Mouse (Mus musculus) heart, postnatal 14 days (tissue): ENCODE data around the gene Wipi1. TPM values are rescaled to one million over a fixed set of nuclear protein-coding genes. Genes with fewer than 3 reads are reported as not detected.
"Not testable (repeated sequence)": the region's sequence is repeated elsewhere in the genome, so short reads cannot be mapped to it uniquely, and the experiment has no call there.

ENCODE experiments used
- DNase-seq, 2 experiments: peaks; one replicate each; pipeline ENCODE4 v3.0.0; 2021 to 2022
- intact Hi-C: fragments of 180-260 bp; cut with DNase I; formaldehyde crosslinking; loops from one replicate; pipeline ENCODE4 v1.15.1; 2025
- long read RNA-seq, 2 experiments: library from polyadenylated mRNA; stranded (forward); transcript quantifications; one replicate each; pipeline ENCODE4 v2.0.0; 2021
- total RNA-seq, 2 experiments: library from RNA; stranded (reverse); gene quantifications; 2 replicates each; pipeline ENCODE4 v1.2.3; 2021

Gene Wipi1
- total RNA-seq, result 100 to 1,000 TPM in 1 of 2 experiments, 10 to 100 TPM in 1; 98.4 to 101 TPM
- long read RNA-seq, experiment 1, transcript Wipi1-201 (12 exons, 3,338 nt), result minor isoform, 5 of 70 reads
- long read RNA-seq, experiment 1, transcript Wipi1-202 (13 exons, 2,050 nt), result major isoform, 57 of 70 reads
- long read RNA-seq, experiment 1, partial matches to known transcripts, result 3 of 70 reads
- long read RNA-seq, experiment 1, other reads (novel, unspliced or antisense), result 5 of 70 reads
- long read RNA-seq, experiment 2, transcript Wipi1-202 (13 exons, 2,050 nt), result major isoform, 39 of 53 reads
- long read RNA-seq, experiment 2, transcript Wipi1-201 (12 exons, 3,338 nt), result minor isoform, 7 of 53 reads
- long read RNA-seq, experiment 2, partial matches to known transcripts, result 1 of 53 reads
- long read RNA-seq, experiment 2, other reads (novel, unspliced or antisense), result 6 of 53 reads

- intact Hi-C loops, result no loop called here
Observed at GRCm38 (mm10) chr11:109611303-109612149, at the start of gene Wipi1. Gene Wipi1 (minus strand): TSS chr11:109611967.

DNA sequence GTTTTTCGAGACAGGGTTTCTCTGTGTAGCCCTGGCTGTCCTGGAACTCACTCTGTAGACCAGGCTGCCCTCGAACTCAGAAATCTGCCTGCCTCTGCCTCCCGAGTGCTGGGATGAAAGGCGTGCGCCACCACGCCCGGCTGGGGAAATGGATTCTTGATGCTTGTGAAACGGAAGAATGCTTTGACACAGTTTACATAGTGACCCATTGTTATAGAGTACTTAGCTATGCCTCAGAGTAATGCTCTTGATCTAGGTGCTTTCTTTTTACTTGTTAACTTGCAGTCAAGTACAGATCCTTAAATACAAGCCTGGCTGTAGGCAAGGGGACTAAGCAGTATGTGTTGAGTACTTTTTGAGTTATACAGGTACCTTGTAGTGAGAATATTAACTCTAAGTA lies 48.8 kb upstream of the Wipi1 start:
- intact Hi-C loops, DNase-seq: not testable (repeated sequence)

More at GRCm38 (mm10) chr11:109611303-109612149, at the start of gene Wipi1:
- peak; percentile 98 to 99 for DNase-seq

GRCm38 (mm10) chr11:109656232-109656631 lies 44.5 kb upstream of the Wipi1 start:
- no peak for DNase-seq
- intact Hi-C loops, result no loop called here

DNA sequence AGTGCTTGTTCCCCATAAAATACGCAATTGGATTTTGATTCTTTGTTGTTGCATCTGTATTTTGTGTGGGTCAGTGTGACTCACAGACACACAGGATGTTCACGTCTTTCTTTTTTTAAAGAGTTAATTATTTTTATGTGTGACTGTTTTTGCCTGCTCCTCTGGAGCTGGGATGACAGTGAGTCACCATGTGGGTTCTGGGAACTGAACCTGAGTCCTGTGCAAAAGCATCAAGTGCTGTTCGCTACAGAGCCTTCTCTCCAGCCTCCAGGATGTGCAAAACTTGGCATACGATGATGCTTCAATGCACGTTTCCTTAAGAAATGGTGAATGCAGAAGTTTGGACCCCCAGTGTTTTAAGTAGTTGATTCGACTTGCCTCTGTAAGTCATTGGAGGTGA lies 42.8 kb upstream of the Wipi1 start:
- intact Hi-C loops, result no loop called here
- DNase-seq, result no peak

- intact Hi-C loops, result loop anchor here (2.0 kb wide), 1 partner anchor 14 kb away; no protein-coding TSS in a partner anchor
- DNase-seq, result no peak
Observed at GRCm38 (mm10) chr11:109653201-109653600, 41.4 kb upstream of the Wipi1 start.

DNA sequence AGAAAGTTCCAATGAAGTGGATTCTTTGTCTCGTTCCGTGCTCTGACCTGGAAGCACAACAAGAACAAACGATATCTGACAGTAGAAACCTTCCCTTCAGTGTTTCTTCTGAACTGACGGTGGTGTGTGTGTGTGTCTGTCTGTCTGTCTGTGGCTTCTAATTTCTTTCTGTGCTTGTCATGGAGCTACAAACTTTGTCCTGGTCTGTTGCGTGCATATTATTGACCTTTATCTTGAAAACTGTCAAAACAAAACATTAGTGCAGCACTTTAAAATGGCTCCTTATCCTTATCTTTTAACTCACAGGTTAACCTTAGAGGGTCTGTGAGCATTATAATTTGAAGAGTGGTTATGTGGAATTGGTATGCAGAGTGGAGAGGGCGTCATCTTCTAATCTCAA lies 40.7 kb upstream of the Wipi1 start:
- DNase-seq, result no peak
- intact Hi-C loops, result loop anchor here (2.0 kb wide), 1 partner anchor 14 kb away; no protein-coding TSS in a partner anchor

DNA sequence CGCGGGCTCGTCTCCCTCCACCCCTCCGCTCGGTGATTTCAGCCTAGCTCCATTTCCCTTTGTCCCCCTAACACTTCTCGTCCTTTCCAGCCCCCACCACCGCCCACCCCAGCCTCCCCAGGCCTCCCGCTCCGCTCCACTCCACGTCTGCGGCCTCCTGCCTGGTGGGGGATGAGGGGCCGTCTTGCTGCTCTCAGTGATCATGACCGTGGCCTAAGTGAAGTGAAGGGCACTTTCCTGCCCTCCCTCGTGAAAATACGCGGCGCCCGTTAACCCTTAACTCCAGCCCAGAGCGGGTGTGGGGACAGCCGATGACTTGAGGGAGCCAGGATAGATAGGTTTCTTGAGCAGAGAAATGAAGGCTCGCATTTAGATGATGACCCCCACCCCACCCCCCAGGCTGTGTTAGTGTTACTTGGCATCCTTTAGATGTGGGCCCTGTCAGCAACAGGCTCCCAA lies 39.8 kb upstream of the Wipi1 start:
- DNase-seq, result peak; percentile 44 to 46
- intact Hi-C loops, result loop anchor here (2.0 kb wide), 1 partner anchor 15 kb away; no protein-coding TSS in a partner anchor

DNA sequence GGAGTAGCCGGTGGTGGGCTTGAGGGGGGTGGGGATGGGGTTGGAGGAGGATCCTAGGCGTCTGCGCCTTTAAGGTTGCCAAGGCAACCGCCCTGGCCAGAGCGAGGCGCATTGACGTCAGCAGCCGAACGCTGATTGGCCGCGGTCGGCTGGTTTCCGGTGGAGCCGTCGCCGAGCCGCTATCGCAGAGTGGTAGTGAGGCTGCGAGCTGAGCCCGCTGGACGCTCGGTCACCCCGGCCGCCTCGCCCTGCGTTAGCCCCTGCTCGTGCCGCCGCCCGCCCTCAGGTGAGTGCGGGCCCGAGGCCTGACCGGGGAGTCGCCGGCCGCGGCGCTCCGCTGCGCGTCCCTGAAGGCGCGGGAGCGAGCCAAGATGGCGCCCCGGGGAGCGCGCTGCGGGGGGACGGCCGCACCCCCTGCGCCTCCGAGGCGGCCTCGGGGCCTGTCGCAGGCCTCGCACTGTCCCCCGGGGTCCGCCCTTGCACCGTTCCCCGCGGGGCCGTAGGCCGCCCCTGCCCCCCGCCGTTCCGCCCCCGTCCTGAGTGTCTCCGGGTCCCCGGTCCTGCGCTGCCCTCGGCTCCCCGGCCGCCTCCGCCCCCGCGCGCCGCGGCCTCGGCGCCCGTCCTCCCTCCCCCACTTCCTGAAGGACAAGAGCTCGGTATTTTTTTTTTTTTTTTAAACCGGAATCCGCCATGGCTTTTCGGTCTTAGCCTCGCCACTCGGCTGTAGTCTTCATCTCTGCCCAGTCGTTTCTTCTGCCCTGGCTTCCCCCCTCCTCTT lies 39.2 kb upstream of the Wipi1 start:
- DNase-seq, result peak; percentile 92 to 95
- intact Hi-C loops, result no loop called here

DNA sequence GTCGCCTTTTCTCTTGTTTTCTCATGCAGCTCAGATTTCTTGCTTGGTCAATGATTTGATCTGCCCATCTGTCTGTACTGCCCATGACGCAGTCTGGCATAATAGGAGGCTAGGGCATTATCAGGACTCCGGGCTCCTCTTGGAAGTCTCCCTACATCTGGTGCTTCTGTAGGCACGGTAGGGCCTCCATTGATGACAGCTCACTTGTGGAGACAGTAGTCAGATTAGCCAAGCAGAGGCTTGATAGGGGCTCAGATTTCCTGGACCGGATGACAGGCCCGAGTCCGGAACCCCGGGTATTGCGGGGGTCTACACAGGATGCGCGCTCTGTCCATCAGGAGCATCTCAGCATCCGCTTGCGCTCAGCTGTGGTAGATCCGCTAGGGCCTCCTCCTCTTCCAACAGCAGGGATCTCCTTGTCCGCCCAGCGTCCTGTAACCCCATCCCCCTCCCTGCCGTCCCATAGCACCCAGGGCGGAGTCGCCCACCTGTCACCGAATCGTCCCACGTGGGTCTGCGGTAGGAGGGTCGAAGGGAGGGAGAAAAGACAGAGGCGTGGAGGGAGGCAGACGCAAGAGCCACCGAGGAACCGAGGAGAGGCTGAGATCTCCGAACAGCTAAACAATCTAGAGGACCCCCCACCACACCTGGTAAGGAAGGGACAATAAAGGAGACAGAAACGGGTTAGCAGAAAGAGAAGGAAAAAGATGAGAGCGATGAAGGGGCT lies 38.4 kb upstream of the Wipi1 start:
- intact Hi-C loops, result no loop called here
- peak; percentile 75 to 82 for DNase-seq

GRCm38 (mm10) chr11:109649206-109649605 lies 37.4 kb upstream of the Wipi1 start, which contains the start of gene Prkar1a:
Gene Prkar1a (plus strand): TSS chr11:109649405.
- intact Hi-C loops, result no loop called here
- DNase-seq, result no peak

- intact Hi-C loops, result no loop called here
- peak; percentile 62 to 69 for DNase-seq
Observed at GRCm38 (mm10) chr11:109648510-109648909, 36.7 kb upstream of the Wipi1 start.

GRCm38 (mm10) chr11:109641498-109642222 lies 29.9 kb upstream of the Wipi1 start:
- intact Hi-C loops, result no loop called here
- DNase-seq, result peak; percentile 39 to 72

- intact Hi-C loops, result no loop called here
Observed at GRCm38 (mm10) chr11:109635871-109636395, 24.2 kb upstream of the Wipi1 start.

GRCm38 (mm10) chr11:109634928-109635327 lies 23.2 kb upstream of the Wipi1 start:
- intact Hi-C loops, result no loop called here
- DNase-seq, result no peak

More at GRCm38 (mm10) chr11:109635871-109636395, 24.2 kb upstream of the Wipi1 start:
- no peak for DNase-seq

DNA sequence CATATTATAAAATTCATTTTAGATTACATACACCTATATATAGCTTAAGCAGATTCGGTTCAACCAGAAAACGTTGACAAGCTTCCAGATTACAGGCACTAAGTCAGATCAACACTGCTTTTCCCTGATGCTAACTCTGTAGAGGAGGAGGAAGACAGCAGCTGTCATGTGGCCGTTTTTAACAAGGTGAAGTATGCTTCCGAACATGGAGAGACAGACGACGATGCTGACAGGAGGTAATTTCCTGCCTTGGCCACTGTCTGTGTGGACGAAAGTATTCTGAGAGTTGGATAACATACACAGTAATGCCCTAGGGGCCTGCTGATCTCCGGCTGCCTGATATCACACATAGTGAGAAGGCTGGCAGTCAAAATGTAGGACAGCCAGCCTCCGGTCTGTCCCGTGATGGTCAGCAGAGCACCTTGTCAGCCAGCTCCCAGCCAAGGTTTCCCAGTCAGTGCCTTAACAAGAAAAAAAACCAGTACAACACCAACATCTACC lies 17.3 kb upstream of the Wipi1 start:
- peak; percentile 48 to 55 for DNase-seq
- intact Hi-C loops, result no loop called here

DNA sequence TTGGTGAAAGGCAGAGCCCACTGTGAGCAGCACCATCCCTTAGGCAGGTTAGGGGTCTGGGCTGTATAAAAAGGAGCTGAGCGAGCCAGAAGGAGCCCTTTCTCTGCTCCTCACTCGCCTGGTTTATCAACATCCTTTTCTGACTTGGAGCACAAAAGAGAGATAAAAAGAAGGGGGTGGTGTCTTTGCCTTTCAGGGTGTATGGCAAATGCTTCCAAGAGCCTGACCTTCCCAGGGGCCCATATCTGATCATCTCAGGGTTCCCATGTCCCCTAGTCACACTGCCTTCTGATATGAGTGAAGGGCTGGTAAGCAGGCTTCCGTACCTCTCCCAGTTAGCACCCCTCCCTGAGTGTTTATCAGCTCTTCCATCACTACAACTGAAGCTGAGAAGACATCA lies 16.3 kb upstream of the Wipi1 start:
- no peak for DNase-seq

GRCm38 (mm10) chr11:109627648-109628047 lies 15.9 kb upstream of the Wipi1 start:
- intact Hi-C loops, result no loop called here
- DNase-seq, result peak in 1 of 2 experiments; percentile 38

More for the DNA sequence above, 16.3 kb upstream of the Wipi1 start:
- intact Hi-C loops, result no loop called here

DNA sequence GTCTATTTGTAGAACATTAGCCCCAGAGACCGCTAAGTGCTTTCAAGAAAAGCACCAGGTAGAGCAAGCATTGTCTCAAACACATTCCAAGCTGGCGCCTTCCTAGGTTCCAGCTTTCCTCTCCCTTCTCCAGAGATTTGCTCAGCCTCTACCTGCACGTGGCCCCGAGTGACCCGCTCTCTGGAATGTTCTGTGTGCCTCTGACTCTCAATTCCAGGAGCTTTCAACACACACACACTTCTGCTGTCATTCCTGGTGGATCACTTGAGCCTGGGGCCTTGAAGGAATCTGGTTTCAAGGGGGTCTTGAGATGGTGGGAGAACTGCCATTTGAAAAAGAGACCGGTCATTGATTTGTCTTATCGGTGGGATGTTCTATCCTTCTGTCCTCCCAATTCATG lies 11.5 kb upstream of the Wipi1 start:
- DNase-seq, result no peak
- intact Hi-C loops, result loop anchor here (5.0 kb wide), 1 partner anchor 381 kb away; no protein-coding TSS in a partner anchor
